ENCODE assay signal across 7 mouse cellular contexts in genomic region chr5:116592049-116592800, GRCm38 (mm10). TPM values are rescaled to one million over a fixed set of nuclear protein-coding genes. Genes with fewer than 3 reads are reported as not detected.
DNase-seq lines count a peak whose midpoint lies in the region; ATAC-seq and TF ChIP-seq lines count a peak whose summit lies in the region.

No protein-coding gene starts in this region.

- peak overlapping the region; percentile 91 for H3K4me2 ChIP-seq in forebrain, embryonic 15.5 days (replicated peaks)
- H3K4me2 ChIP-seq in midbrain, embryonic 11.5 days = peak overlapping the region; percentile 81

- TF ChIP-seq POLR2A in ES-Bruce4 (IDR thresholded peaks at IDR 0.05; ENCODE audit: insufficient read depth, low read length) = no peak

- peak; percentile 66 for ATAC-seq in forebrain, embryonic 15.5 days (replicated peaks)
- ATAC-seq in midbrain, embryonic 11.5 days (ENCODE audit: low FRiP score) = peak; percentile 71
- no peak for ATAC-seq in megakaryocyte, adult 5-6 weeks (ENCODE audit: poor library complexity, severe bottlenecking)

- H3K4me1 ChIP-seq in ES-Bruce4 (ENCODE audit: control insufficient read depth, insufficient read depth, low read length) = no peaks in the 10 kb centered on the region
- H3K4me1 ChIP-seq in forebrain, embryonic 15.5 days = peaks cover 41% of the 10 kb centered on the region
- H3K4me1 ChIP-seq in midbrain, embryonic 11.5 days (ENCODE audit: control insufficient read depth, insufficient read depth, low read length) = peaks cover 25% of the 10 kb centered on the region

- TF ChIP-seq CTCF in ES-Bruce4 (IDR thresholded peaks at IDR 0.05; ENCODE audit: low read depth, low read length) = no peak

- H3K4me3 ChIP-seq in ES-Bruce4 (ENCODE audit: low read depth, low read length) = peak overlapping the region; percentile 53
- peak overlapping the region; percentile 77 for H3K4me3 ChIP-seq in forebrain, embryonic 15.5 days
- peak overlapping the region; percentile 64 for H3K4me3 ChIP-seq in midbrain, embryonic 11.5 days (ENCODE audit: low read depth, low read length)

- H3K9ac ChIP-seq in ES-Bruce4 (ENCODE audit: low read depth, poor library complexity, severe bottlenecking) = no peak overlapping the region; the same call in none of the 2 replicates
- H3K9ac ChIP-seq in forebrain, embryonic 15.5 days (replicated peaks) = peak overlapping the region; percentile 84
- H3K9ac ChIP-seq in midbrain, embryonic 11.5 days (ENCODE audit: low read length) = peak overlapping the region; percentile 84

- H3K36me3 ChIP-seq in ES-Bruce4 (ENCODE audit: control insufficient read depth, insufficient read depth, low read length, poor library complexity, severe bottlenecking) = no peaks in the 10 kb centered on the region
- no peaks in the 10 kb centered on the region for H3K36me3 ChIP-seq in forebrain, embryonic 15.5 days
- no peaks in the 10 kb centered on the region for H3K36me3 ChIP-seq in midbrain, embryonic 11.5 days (ENCODE audit: control insufficient read depth, insufficient read depth, low read length)

- H3K27me3 ChIP-seq in ES-Bruce4 (ENCODE audit: control insufficient read depth, insufficient read depth, low read length, poor library complexity, severe bottlenecking) = no peaks in the 10 kb centered on the region
- no peaks in the 10 kb centered on the region for H3K27me3 ChIP-seq in forebrain, embryonic 15.5 days
- no peaks in the 10 kb centered on the region for H3K27me3 ChIP-seq in midbrain, embryonic 11.5 days (ENCODE audit: control insufficient read depth, insufficient read depth, low read length)

- peak; percentile 66 for DNase-seq in R1 (ENCODE audit: low read depth, low spot score)
- peak; percentile 97 for DNase-seq in midbrain, embryonic 11.5 days (ENCODE audit: low spot score, missing footprints)
- no peak for DNase-seq in c-Kit-positive CD71-positive TER-119-positive erythroid progenitor cells, embryonic 14.5 days (ENCODE audit: low spot score)
- DNase-seq in adrenal gland, postnatal 36 days = no peak

- H3K9me3 ChIP-seq in ES-Bruce4 (replicated peaks; ENCODE audit: control insufficient read depth, insufficient read depth, low read length, poor library complexity, severe bottlenecking) = no peaks in the 10 kb centered on the region
- H3K9me3 ChIP-seq in forebrain, embryonic 15.5 days = no peaks in the 10 kb centered on the region
- no peaks in the 10 kb centered on the region for H3K9me3 ChIP-seq in midbrain, embryonic 11.5 days (ENCODE audit: control insufficient read depth, low read length)

- no peak overlapping the region for H3K27ac ChIP-seq in ES-Bruce4 (ENCODE audit: insufficient read depth, low read length)
- H3K27ac ChIP-seq in forebrain, embryonic 15.5 days (replicated peaks) = peak overlapping the region; percentile 98
- peak overlapping the region; percentile 97 for H3K27ac ChIP-seq in midbrain, embryonic 11.5 days (ENCODE audit: low read depth, low read length)

- TF ChIP-seq EP300 in ES-Bruce4 (IDR thresholded peaks at IDR 0.05; ENCODE audit: insufficient read depth, low read depth, low read length) = 0 out of 2 replicates have a peak, but pooled peaks have one; percentile 41

- under 1% methylated on average over 32 of the region's 32 CpGs for WGBS in forebrain, embryonic 15.5 days
- WGBS in midbrain, embryonic 11.5 days = 1% methylated on average over 30 of the region's 32 CpGs

RNA-seq across cellular contexts. Expression of gene Srrm4, which starts 0.6 kb away (rescaled TPM):
- polyA plus RNA-seq in ES-Bruce4 (2011; ENCODE audit: insufficient read depth, insufficient read length, low read depth, missing spikeins) = 0.48 and 0.58 TPM in 2 replicates
- polyA plus RNA-seq in forebrain, embryonic 15.5 days (2015; fragmentation: Nextera tagmentation; extraction: Ambion mirVana) = 32.7 and 34.4 TPM in 2 replicates
- 17.3 and 17.4 TPM in 2 replicates for polyA plus RNA-seq in midbrain, embryonic 11.5 days (2014; fragmentation: Nextera tagmentation; extraction: Ambion mirVana)
- total RNA-seq in megakaryocyte, adult 5-6 weeks (2015) = not detected in 2 replicates
- total RNA-seq in megakaryocyte, adult 5-6 weeks (2017) = 0.40 TPM in 1 of 2 replicates, not detected in the other
- total RNA-seq in adrenal gland, postnatal 36 days (2021) = 1 to 10 TPM; 1.6 to 1.9 TPM

Comparison
In these comparisons a context has a peak if more than half of its experiments do, and no peak if none do; other contexts are left out.
1. DNase-seq: peak in R1 (single experiment) and midbrain, embryonic 11.5 days (single experiment); none in c-Kit-positive CD71-positive TER-119-positive erythroid progenitor cells, embryonic 14.5 days (single experiment) and adrenal gland, postnatal 36 days (0 of 2).
2. RNA of gene Srrm4, which starts 0.6 kb away (polyA plus RNA-seq): 32.7 to 34.4 TPM in forebrain, embryonic 15.5 days and 17.3 to 17.4 TPM in midbrain, embryonic 11.5 days; 0.48 to 0.58 TPM in ES-Bruce4; every median in the first group is over 10 times any median in the second.
3. Peak in every context shown above with its lines, with median percentiles within 50 percentile points of each other: H3K4me3 ChIP-seq.